Mouse (Mus musculus) MEL (cell line): ENCODE results near the gene Fzd9. TPM values are rescaled to one million over a fixed set of nuclear protein-coding genes. Genes with fewer than 3 reads are reported as not detected.

ENCODE experiments used
- DNase-seq: peaks from one replicate; pipeline ENCODE4 v3.0.0; 2011; ENCODE audit warnings: low read depth, low spot score
- H3K27ac ChIP-seq: 2 replicates; pipeline ENCODE4 v1.5.1; 2012; ENCODE audit warnings: low read depth, mild to moderate bottlenecking, control low read depth, low read length, moderate library complexity; ENCODE audit not compliant: control insufficient read depth
- H3K27me3 ChIP-seq, 2 experiments: fragments of 150-350 bp in 1 of 2; sonication (generic) in 1 of 2; 2 replicates each; pipeline ENCODE4 v1.6.1; 2012; ENCODE audit warnings: low read length in 2 of 2, mild to moderate bottlenecking in 2 of 2, improper control_type of control experiment in 1 of 2, moderate library complexity in 1 of 2; ENCODE audit not compliant: insufficient read depth in 2 of 2, control insufficient read depth in 1 of 2
- H3K36me3 ChIP-seq, 2 experiments: 2 replicates each; pipeline ENCODE4 v1.6.1; 2012 to 2014; ENCODE audit warnings: low read length in 2 of 2, improper control_type of control experiment in 1 of 2, inconsistent platforms in 1 of 2, mild to moderate bottlenecking in 1 of 2; ENCODE audit not compliant: insufficient read depth in 2 of 2, control insufficient read depth in 1 of 2
- H3K4me1 ChIP-seq, 2 experiments: fragments of 150-350 bp in 1 of 2; sonication (generic) in 1 of 2; 2 replicates each; pipeline ENCODE4 v1.6.1; 2012; ENCODE audit warnings: low read length in 2 of 2, improper control_type of control experiment in 1 of 2, mild to moderate bottlenecking in 1 of 2; ENCODE audit not compliant: insufficient read depth in 2 of 2, control insufficient read depth in 1 of 2
- H3K4me3 ChIP-seq, 2 experiments: fragments of 150-350 bp in 1 of 2; sonication (generic) in 1 of 2; 2 replicates each; pipeline ENCODE4 v1.5.1; 2012; ENCODE audit warnings: low read depth in 2 of 2, low read length in 2 of 2, mild to moderate bottlenecking in 2 of 2, moderate library complexity in 2 of 2, control low read depth in 1 of 2, improper control_type of control experiment in 1 of 2; ENCODE audit not compliant: control insufficient read depth in 1 of 2, insufficient read depth in 1 of 2
- H3K79me2 ChIP-seq: 2 replicates; pipeline ENCODE4 v1.6.1; 2012; ENCODE audit warnings: mild to moderate bottlenecking, low read length, moderate library complexity; ENCODE audit not compliant: control insufficient read depth, poor library complexity, insufficient read depth
- H3K9ac ChIP-seq: 2 replicates; pipeline ENCODE4 v1.6.1; 2012; ENCODE audit warnings: low read depth, mild to moderate bottlenecking, control low read depth, low read length, moderate library complexity; ENCODE audit not compliant: control insufficient read depth, poor library complexity, severe bottlenecking
- H3K9me3 ChIP-seq: fragments of 150-350 bp; sonication (generic); replicated peaks from 2 replicates; pipeline ENCODE4 v1.6.1; 2012; ENCODE audit warnings: mild to moderate bottlenecking, low read length, improper control_type of control experiment, moderate library complexity; ENCODE audit not compliant: insufficient read depth
- CTCF ChIP-seq, 3 experiments: IDR thresholded peaks in 2 of 3; conservative IDR thresholded peaks in 1 of 3; 2 replicates each; pipeline ENCODE4 v1.5.1; 2011 to 2012; ENCODE audit warnings: low read length in 3 of 3, low read depth in 2 of 3, mild to moderate bottlenecking in 2 of 3, improper control_type of control experiment in 1 of 3, inconsistent platforms in 1 of 3, mixed read lengths in 1 of 3, moderate library complexity in 1 of 3; ENCODE audit not compliant: control insufficient read depth in 1 of 3, insufficient read depth in 1 of 3, poor library complexity in 1 of 3, severe bottlenecking in 1 of 3
- JUND ChIP-seq: IDR thresholded peaks from 2 replicates; pipeline ENCODE4 v1.6.1; 2011; ENCODE audit warnings: low read depth, mild to moderate bottlenecking, improper control_type of control experiment, low read length
- MAFK ChIP-seq: IDR thresholded peaks from 2 replicates; pipeline ENCODE4 v1.6.1; 2011; ENCODE audit warnings: low read depth, mild to moderate bottlenecking, low read length, improper control_type of control experiment, borderline replicate concordance
- POLR2A ChIP-seq, 2 experiments: IDR thresholded peaks; 2 replicates each; pipeline ENCODE4 v1.6.1; 2011 to 2012; ENCODE audit warnings: low read length in 2 of 2, mild to moderate bottlenecking in 2 of 2, control low read depth in 1 of 2, improper control_type of control experiment in 1 of 2, low read depth in 1 of 2, moderate library complexity in 1 of 2; ENCODE audit not compliant: control insufficient read depth in 1 of 2, insufficient read depth in 1 of 2, poor library complexity in 1 of 2
- POLR2AphosphoS2 ChIP-seq: IDR thresholded peaks from 2 replicates; pipeline ENCODE4 v1.6.1; 2011; ENCODE audit warnings: low read length, improper control_type of control experiment
- RAD21 ChIP-seq: IDR thresholded peaks from 2 replicates; pipeline ENCODE4 v1.6.1; 2011; ENCODE audit warnings: mild to moderate bottlenecking, low read depth, low read length, improper control_type of control experiment
- SIN3A ChIP-seq: IDR thresholded peaks from 2 replicates; pipeline ENCODE4 v1.6.1; 2012; ENCODE audit warnings: low read length, improper control_type of control experiment, inconsistent platforms
- SMC3 ChIP-seq: IDR thresholded peaks from 2 replicates; pipeline ENCODE4 v1.6.1; 2011; ENCODE audit warnings: low read depth, low read length, improper control_type of control experiment
- USF1 ChIP-seq: IDR thresholded peaks from 2 replicates; pipeline ENCODE4 v1.6.1; 2014; ENCODE audit warnings: low read depth, mild to moderate bottlenecking, inconsistent platforms, low read length, improper control_type of control experiment, moderate library complexity
- ZMIZ1 ChIP-seq: IDR thresholded peaks from 2 replicates; pipeline ENCODE4 v1.6.1; 2012; ENCODE audit warnings: low read depth, mild to moderate bottlenecking, inconsistent platforms, low read length, improper control_type of control experiment, moderate library complexity
- polyA plus RNA-seq, 2 experiments: library from polyadenylated mRNA; stranded (reverse) in 1 of 2; unstranded in 1 of 2; fragments of >175 nt in 1 of 2; fragments of >200 nt in 1 of 2; gene quantifications; 2 replicates each; pipeline versions ENCODE4 v1.2.1 to v1.2.4; 2012; ENCODE audit warnings: low replicate concordance in 2 of 2, low read depth in 1 of 2; ENCODE audit not compliant: insufficient read length in 2 of 2, insufficient read depth in 1 of 2, missing spikeins in 1 of 2
- total RNA-seq: library from RNA; depleted of rRNA; stranded (reverse); fragments of 300-350 nt; gene quantifications from 2 replicates; pipeline ENCODE4 v1.2.3, GENCODE M21; 2012

Fzd9 gene
- total and polyA plus RNA-seq, 3 experiments: 6.2 to 9.8 TPM; not detected in 1

DNA sequence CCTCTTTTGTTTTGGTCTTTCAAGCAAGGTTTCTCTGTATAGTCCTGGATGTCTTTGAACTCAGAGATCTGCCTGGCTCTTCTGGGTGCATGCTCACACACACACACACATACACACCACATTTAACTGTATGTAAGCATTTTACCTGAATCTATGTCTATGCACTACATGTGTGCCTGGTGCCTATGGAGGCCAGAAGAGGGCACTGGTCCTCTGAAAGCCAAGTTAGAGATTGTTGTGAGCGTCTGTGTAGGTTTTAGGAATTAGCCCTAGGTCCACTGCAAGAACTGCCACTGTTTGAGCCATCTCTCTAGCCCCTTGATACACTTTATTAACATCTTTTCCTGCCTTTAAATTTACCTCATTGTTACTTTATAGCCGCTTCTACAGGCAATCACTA, 12.2 kb downstream of the Fzd9 start:
- TF ChIP-seq JUND: no peak
- TF ChIP-seq MAFK: no peak
- TF ChIP-seq SIN3A: no peak
- peak in 2 of 3 experiments; percentile 2 to 10; a peak in 1 of 6 replicates for TF ChIP-seq CTCF (IDR thresholded peaks at IDR 0.05 in 2 of 3, conservative IDR thresholded peaks at IDR 0.05 in 1 of 3; ENCODE audit: control insufficient read depth in 1 of 3, insufficient read depth in 1 of 3, low read depth in 2 of 3, low read length in 3 of 3, poor library complexity in 1 of 3, severe bottlenecking in 1 of 3)
- TF ChIP-seq, all 39 proteins: peak for 1
- no peaks in the 10 kb centered on the region for H3K4me1 ChIP-seq
- H3K79me2 ChIP-seq: no peaks in the 10 kb centered on the region
- no peak overlapping the region for H3K9ac ChIP-seq
- peaks cover 0 to 41% of the 10 kb centered on the region in 2 experiments; a peak in 2 of 4 replicates for H3K36me3 ChIP-seq
- H3K9me3 ChIP-seq: no peaks in the 10 kb centered on the region
- no peak overlapping the region for H3K27ac ChIP-seq
- no peaks in the 10 kb centered on the region for H3K27me3 ChIP-seq
- no peak for DNase-seq
- H3K4me3 ChIP-seq: no peak overlapping the region

DNA sequence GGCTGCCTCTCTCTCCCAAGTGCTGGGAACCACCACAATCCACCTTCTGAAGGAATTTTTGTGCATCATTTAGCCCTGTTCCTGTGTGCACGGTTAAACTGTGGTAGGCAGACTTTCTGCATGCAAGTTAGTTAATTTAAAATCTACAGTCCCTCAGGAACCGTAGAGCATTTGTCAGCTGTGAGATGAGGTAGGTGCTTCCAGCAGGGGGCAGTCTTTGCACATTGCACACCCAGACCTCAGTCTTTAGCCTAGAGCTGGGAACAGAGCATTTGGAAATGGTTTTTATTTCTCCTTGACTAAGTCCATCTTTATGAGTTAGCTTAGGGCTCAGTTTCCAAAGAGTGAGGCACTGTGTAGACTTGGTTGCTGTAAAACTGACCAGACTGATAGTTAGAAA, 14.5 kb downstream of the Fzd9 start:
- H3K9me3 ChIP-seq: no peaks in the 10 kb centered on the region
- DNase-seq: peak; percentile 64
- TF ChIP-seq USF1 (no peak), ZMIZ1 (no peak), POLR2A (IDR thresholded peaks at IDR 0.05; ENCODE audit: control insufficient read depth in 1 of 2, insufficient read depth in 1 of 2, low read depth in 1 of 2, low read length in 2 of 2, poor library complexity in 1 of 2) (no peak), CTCF (IDR thresholded peaks at IDR 0.05 in 2 of 3, conservative IDR thresholded peaks at IDR 0.05 in 1 of 3; ENCODE audit: control insufficient read depth in 1 of 3, insufficient read depth in 1 of 3, low read depth in 2 of 3, low read length in 3 of 3, poor library complexity in 1 of 3, severe bottlenecking in 1 of 3) (peak; percentile 73 to 84 (median 81)), SMC3 (peak; percentile 32; the same call in 1 of the 2 replicates), RAD21 (peak; percentile 30)
- H3K79me2 ChIP-seq: no peaks in the 10 kb centered on the region
- H3K9ac ChIP-seq: no peak overlapping the region
- no peaks in the 10 kb centered on the region for H3K4me1 ChIP-seq
- peaks cover 0 to 43% of the 10 kb centered on the region in 2 experiments; a peak in 2 of 4 replicates for H3K36me3 ChIP-seq
- H3K27me3 ChIP-seq: no peaks in the 10 kb centered on the region
- no peak overlapping the region for H3K27ac ChIP-seq
- H3K4me3 ChIP-seq: no peak overlapping the region

- no peaks in the 10 kb centered on the region for H3K79me2 ChIP-seq
- no peak overlapping the region for H3K27ac ChIP-seq
- no peaks in the 10 kb centered on the region for H3K4me1 ChIP-seq
- TF ChIP-seq POLR2A (IDR thresholded peaks at IDR 0.05; ENCODE audit: control insufficient read depth in 1 of 2, insufficient read depth in 1 of 2, low read depth in 1 of 2, low read length in 2 of 2, poor library complexity in 1 of 2) (no peak), POLR2AphosphoS2 (0 out of 2 replicates have a peak, but pooled peaks have one; percentile 9)
- no peaks in the 10 kb centered on the region for H3K9me3 ChIP-seq
- H3K9ac ChIP-seq: no peak overlapping the region
- no peak for DNase-seq
- no peaks in the 10 kb centered on the region for H3K27me3 ChIP-seq
- H3K4me3 ChIP-seq: no peak overlapping the region
- H3K36me3 ChIP-seq: peaks cover 0 to 35% of the 10 kb centered on the region in 2 experiments; a peak in 2 of 4 replicates
Observed at GRCm38 (mm10) chr5:135233166-135233920, 17.7 kb downstream of the Fzd9 start.
